Mouse (Mus musculus): Measurements from ENCODE around the gene Ttc14. TPM values are rescaled to one million over a fixed set of nuclear protein-coding genes. Genes with fewer than 3 reads are reported as not detected.

The Ttc14 gene
- polyA plus RNA-seq, 1 experiment from 2014 or later: 47.1 TPM

DNA sequence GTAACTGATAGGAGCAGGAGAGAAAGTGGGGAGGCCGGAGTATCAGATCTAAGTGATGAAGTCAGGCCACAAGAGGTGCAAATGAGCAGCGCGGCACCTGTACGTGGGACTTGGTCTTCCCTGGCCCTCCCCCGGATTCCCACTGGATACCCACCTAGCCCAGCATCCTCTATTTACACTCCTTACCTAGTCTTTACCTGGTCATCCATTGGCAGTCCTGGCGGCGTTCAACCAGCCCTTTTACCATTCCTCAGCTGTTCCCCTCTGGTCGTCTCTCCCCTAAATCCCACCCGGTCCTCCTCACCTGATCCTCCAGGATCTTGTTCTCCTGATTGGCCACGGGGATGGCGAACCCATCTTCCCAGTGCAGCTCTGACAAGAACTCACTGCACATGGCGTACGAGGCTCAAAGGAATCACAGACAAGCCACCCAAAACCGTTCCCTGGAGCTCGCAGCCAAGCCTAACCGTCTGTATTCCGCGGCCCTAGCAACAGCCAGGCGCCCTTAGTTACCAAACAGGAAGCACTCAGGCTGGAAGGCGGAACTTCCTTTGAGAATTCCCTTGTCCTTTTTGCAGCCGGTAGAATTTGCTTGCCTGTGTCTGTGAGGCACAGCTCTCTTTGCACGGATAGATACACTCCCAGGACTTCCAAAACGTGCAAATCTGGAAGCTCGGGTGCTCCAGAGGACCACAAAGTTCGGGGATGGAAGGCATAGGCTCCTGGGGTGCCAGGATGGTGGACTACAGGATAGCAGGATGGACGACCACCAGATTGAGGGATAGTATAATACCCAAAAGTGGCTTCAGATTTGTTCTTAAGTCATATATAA, 44.4 kb downstream of the Ttc14 start, which contains the start of gene Ccdc39:
TSS of gene Ccdc39 (minus strand) at position 510 of the 832 bp plus-strand sequence.
- Histone ChIP-seq H3K9me3 (replicated peaks; ENCODE audit: control insufficient read depth, low read length) (no peaks in the 10 kb centered on the region), H3K4me2 (ENCODE audit: low read depth, low read length) (peak within 1 kb of the TSS; percentile 94), H3K27ac (ENCODE audit: low read length) (no peak within 1 kb of the TSS), H3K4me1 (ENCODE audit: control insufficient read depth, insufficient read depth, low read length) (peaks cover 3% of the 10 kb centered on the region; the same call in 1 of the 2 replicates), H3K9ac (ENCODE audit: low read length) (peak within 1 kb of the TSS; percentile 84), H3K27me3 (ENCODE audit: control insufficient read depth, insufficient read depth, low read length) (no peaks in the 10 kb centered on the region), H3K36me3 (ENCODE audit: control insufficient read depth, insufficient read depth, low read length) (no peaks in the 10 kb centered on the region), H3K4me3 (replicated peaks; ENCODE audit: low read length) (peak within 1 kb of the TSS; percentile 53)
- peak; percentile 83; the same call in 1 of the 2 replicates for ATAC-seq (ENCODE audit: insufficient read depth, low FRiP score)
- WGBS: 4% methylated on average over 26 of the region's 26 CpGs

DNA sequence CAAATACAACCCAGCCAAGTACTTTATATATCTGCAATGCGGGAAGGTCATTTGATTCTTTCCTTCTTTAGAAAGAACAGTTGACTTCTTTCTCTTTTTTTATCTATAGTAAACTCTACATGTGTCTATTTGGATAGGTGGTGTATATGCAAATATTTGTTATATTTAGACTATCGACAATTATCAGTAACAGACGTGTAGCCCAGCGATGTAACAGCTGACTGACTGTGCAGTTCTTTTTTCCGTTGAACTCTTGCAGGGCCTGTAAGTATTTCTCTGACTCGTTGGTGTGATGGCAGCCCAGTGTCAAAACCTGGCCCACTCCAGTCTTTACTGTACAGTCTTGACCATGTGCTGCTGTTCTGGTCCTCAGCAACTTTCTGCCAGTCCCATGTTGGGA, 47.0 kb downstream of the Ttc14 start:
- Histone ChIP-seq H3K9ac (ENCODE audit: low read length) (no peak overlapping the region), H3K4me2 (ENCODE audit: low read depth, low read length) (no peak overlapping the region), H3K27ac (ENCODE audit: low read length) (no peak overlapping the region), H3K27me3 (ENCODE audit: control insufficient read depth, insufficient read depth, low read length) (no peaks in the 10 kb centered on the region), H3K9me3 (replicated peaks; ENCODE audit: control insufficient read depth, low read length) (no peaks in the 10 kb centered on the region), H3K4me3 (replicated peaks; ENCODE audit: low read length) (no peak overlapping the region), H3K36me3 (ENCODE audit: control insufficient read depth, insufficient read depth, low read length) (no peaks in the 10 kb centered on the region), H3K4me1 (ENCODE audit: control insufficient read depth, insufficient read depth, low read length) (peaks cover 3% of the 10 kb centered on the region; the same call in 1 of the 2 replicates)
- 61% methylated on average over 6 of the region's 6 CpGs for WGBS
- ATAC-seq (ENCODE audit: insufficient read depth, low FRiP score): no peak

DNA sequence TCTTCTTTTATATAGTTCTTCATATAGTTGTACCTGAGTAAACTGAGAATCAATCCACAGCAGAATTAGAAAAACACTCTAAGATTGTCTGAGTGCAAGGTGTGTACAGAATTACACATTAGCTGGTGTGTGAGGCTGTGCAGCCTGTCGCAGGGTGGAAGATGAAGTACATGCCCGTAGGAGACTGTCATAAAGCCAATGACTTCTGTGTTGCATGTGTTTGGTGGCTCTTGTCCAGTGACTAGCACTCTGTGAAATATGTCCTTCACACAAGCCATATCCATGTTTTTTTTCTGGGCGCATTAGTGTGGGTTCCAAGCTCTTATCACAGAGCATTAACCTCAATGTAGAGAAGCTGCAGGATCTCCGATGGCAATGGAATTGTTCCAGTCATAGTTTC, 51.2 kb downstream of the Ttc14 start:
- 75% methylated on average over 4 of the region's 4 CpGs for WGBS
- no peak overlapping the region for H3K27ac ChIP-seq (ENCODE audit: low read length)
- H3K9me3 ChIP-seq (replicated peaks; ENCODE audit: control insufficient read depth, low read length): no peaks in the 10 kb centered on the region
- H3K27me3 ChIP-seq (ENCODE audit: control insufficient read depth, insufficient read depth, low read length): no peaks in the 10 kb centered on the region
- H3K36me3 ChIP-seq (ENCODE audit: control insufficient read depth, insufficient read depth, low read length): no peaks in the 10 kb centered on the region
- no peak overlapping the region for H3K4me2 ChIP-seq (ENCODE audit: low read depth, low read length)
- H3K9ac ChIP-seq (ENCODE audit: low read length): no peak overlapping the region
- H3K4me3 ChIP-seq (replicated peaks; ENCODE audit: low read length): no peak overlapping the region
- ATAC-seq (ENCODE audit: insufficient read depth, low FRiP score): no peak
- H3K4me1 ChIP-seq (ENCODE audit: control insufficient read depth, insufficient read depth, low read length): no peaks in the 10 kb centered on the region

DNA sequence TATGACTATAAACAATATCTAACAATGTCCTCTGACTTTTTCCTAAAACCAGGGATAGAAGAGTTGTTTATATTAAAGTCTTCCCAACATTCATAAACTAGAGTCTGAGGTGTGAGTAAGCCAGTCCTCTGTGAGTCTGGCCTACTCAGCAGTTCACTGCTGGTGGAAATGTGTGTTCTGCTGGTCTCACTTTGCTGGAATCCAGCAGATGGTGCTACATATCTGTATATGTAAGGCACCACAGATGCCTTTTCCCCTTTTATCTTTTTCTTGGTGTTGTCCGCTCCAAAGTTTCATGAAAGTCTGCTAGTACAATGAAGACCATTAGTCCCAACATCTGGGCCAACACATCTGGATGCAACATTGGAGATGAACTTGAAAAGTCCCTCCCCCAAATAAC, 53.4 kb downstream of the Ttc14 start:
- 61% methylated on average over 1 of the region's 1 CpGs for WGBS
- ATAC-seq (ENCODE audit: insufficient read depth, low FRiP score): no peak
- Histone ChIP-seq H3K4me3 (replicated peaks; ENCODE audit: low read length) (no peak overlapping the region), H3K4me2 (ENCODE audit: low read depth, low read length) (no peak overlapping the region), H3K9me3 (replicated peaks; ENCODE audit: control insufficient read depth, low read length) (no peaks in the 10 kb centered on the region), H3K9ac (ENCODE audit: low read length) (no peak overlapping the region), H3K27ac (ENCODE audit: low read length) (no peak overlapping the region), H3K36me3 (ENCODE audit: control insufficient read depth, insufficient read depth, low read length) (no peaks in the 10 kb centered on the region), H3K4me1 (ENCODE audit: control insufficient read depth, insufficient read depth, low read length) (no peaks in the 10 kb centered on the region), H3K27me3 (ENCODE audit: control insufficient read depth, insufficient read depth, low read length) (no peaks in the 10 kb centered on the region)

DNA sequence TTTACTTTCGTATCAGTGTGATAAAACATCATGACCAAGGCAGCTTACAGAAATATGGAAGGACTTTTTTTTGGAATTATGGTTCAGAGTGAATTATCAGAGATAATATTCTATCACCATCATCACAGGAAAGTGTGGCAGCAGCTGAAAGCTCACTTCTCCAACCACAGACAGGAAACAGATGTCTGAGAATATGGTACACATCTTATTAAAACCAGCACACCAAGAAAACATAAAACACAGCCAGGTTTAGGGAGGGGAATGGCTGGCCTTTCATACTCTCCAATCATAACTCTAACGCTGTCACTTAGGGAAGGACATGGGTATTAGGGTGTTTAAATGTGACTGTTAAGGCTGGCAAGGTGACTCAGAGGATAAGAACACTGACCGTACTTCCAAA, 59.3 kb downstream of the Ttc14 start:
- Histone ChIP-seq H3K4me3 (replicated peaks; ENCODE audit: low read length) (no peak overlapping the region), H3K9me3 (replicated peaks; ENCODE audit: control insufficient read depth, low read length) (no peaks in the 10 kb centered on the region), H3K36me3 (ENCODE audit: control insufficient read depth, insufficient read depth, low read length) (no peaks in the 10 kb centered on the region), H3K27me3 (ENCODE audit: control insufficient read depth, insufficient read depth, low read length) (no peaks in the 10 kb centered on the region), H3K9ac (ENCODE audit: low read length) (no peak overlapping the region), H3K4me2 (ENCODE audit: low read depth, low read length) (no peak overlapping the region), H3K4me1 (ENCODE audit: control insufficient read depth, insufficient read depth, low read length) (no peaks in the 10 kb centered on the region), H3K27ac (ENCODE audit: low read length) (no peak overlapping the region)
- 75% methylated on average over 3 of the region's 3 CpGs for WGBS
- no peak for ATAC-seq (ENCODE audit: insufficient read depth, low FRiP score)

DNA sequence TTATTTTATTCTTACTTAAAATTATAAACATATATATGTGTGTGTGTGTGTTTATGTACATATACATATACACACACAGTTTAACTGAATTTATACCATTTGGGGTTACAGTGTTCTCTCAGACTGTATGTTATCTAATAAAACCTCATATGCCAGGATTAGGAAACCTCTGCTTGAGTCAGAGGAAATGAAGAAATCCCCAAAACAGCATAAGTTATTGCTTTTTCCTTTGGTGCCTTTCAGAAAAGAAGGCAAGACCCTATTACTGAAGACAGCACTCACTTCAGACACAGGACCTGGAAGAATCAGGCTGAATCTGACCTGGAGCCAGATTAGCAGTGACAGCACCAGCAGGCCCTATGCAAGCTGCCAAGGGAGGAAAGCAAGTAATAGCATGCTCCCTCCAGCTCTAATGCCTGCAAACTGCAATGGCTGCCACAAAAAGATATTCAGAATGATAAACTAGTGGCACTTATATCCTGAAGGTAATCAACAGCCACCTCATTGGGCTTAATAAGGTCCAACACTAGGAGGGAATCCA, 64.4 kb downstream of the Ttc14 start:
- H3K4me2 ChIP-seq (ENCODE audit: low read depth, low read length): no peak overlapping the region
- no peaks in the 10 kb centered on the region for H3K9me3 ChIP-seq (replicated peaks; ENCODE audit: control insufficient read depth, low read length)
- H3K9ac ChIP-seq (ENCODE audit: low read length): no peak overlapping the region
- no peaks in the 10 kb centered on the region for H3K4me1 ChIP-seq (ENCODE audit: control insufficient read depth, insufficient read depth, low read length)
- ATAC-seq (ENCODE audit: insufficient read depth, low FRiP score): no peak
- no peak overlapping the region for H3K27ac ChIP-seq (ENCODE audit: low read length)
- no peaks in the 10 kb centered on the region for H3K36me3 ChIP-seq (ENCODE audit: control insufficient read depth, insufficient read depth, low read length)
- H3K27me3 ChIP-seq (ENCODE audit: control insufficient read depth, insufficient read depth, low read length): no peaks in the 10 kb centered on the region
- no peak overlapping the region for H3K4me3 ChIP-seq (replicated peaks; ENCODE audit: low read length)

Other genes starting within 250 kb of the Ttc14 start
- gene Ccdc39, start 44.5 kb downstream of the Ttc14 start, polyA plus RNA-seq (2015; fragmentation: Nextera tagmentation; extraction: Ambion mirVana): 2.8 and 2.9 TPM in 2 replicates
- 43.4 and 48.5 TPM in 2 replicates for gene Fxr1, start 220.1 kb downstream of the Ttc14 start, polyA plus RNA-seq (2015; fragmentation: Nextera tagmentation; extraction: Ambion mirVana)